Mouse (Mus musculus) liver, embryonic 16.5 days (tissue): ENCODE data around the gene Ggn. TPM values are rescaled to one million over a fixed set of nuclear protein-coding genes. Genes with fewer than 3 reads are reported as not detected.

Experiments
- ATAC-seq: fragments of 200-750 bp; cut with Nextera tagmentation; 2 replicates; pipeline ENCODE4 v1.8.0; 2017; ENCODE audit warnings: low read depth, mild to moderate bottlenecking, moderate number of reproducible peaks, moderate library complexity
- H3K27ac ChIP-seq: fragments of 300-500 bp; sonication (generic); 2 replicates; pipeline ENCODE4 v1.5.1; 2014; ENCODE audit warnings: mild to moderate bottlenecking, low read length
- H3K27me3 ChIP-seq: fragments of 300-500 bp; sonication (generic); 2 replicates; pipeline ENCODE4 v1.6.1; 2014; ENCODE audit warnings: low read depth, low read length, mixed read lengths; ENCODE audit not compliant: control insufficient read depth, insufficient read depth
- H3K36me3 ChIP-seq: fragments of 300-500 bp; sonication (generic); 2 replicates; pipeline ENCODE4 v1.6.1; 2014; ENCODE audit warnings: mild to moderate bottlenecking; ENCODE audit not compliant: control insufficient read depth, insufficient read depth
- H3K4me1 ChIP-seq: fragments of 300-500 bp; sonication (generic); 2 replicates; pipeline ENCODE4 v1.6.1; 2014; ENCODE audit warnings: low read depth, low read length, mixed read lengths; ENCODE audit not compliant: control insufficient read depth
- H3K4me2 ChIP-seq: fragments of 300-500 bp; sonication (generic); 2 replicates; pipeline ENCODE4 v1.6.1; 2014; ENCODE audit warnings: low read depth, low read length, mixed read lengths
- H3K4me3 ChIP-seq: fragments of 300-500 bp; sonication (generic); 2 replicates; pipeline ENCODE4 v1.5.1; 2014; ENCODE audit warnings: low read depth, mild to moderate bottlenecking, low read length
- H3K9ac ChIP-seq: fragments of 300-500 bp; sonication (generic); 2 replicates; pipeline ENCODE4 v1.6.1; 2014; ENCODE audit warnings: low read depth, low read length
- H3K9me3 ChIP-seq: fragments of 300-500 bp; sonication (generic); replicated peaks from 2 replicates; pipeline ENCODE4 v1.6.1; 2016; ENCODE audit warnings: low read length; ENCODE audit not compliant: control insufficient read depth
- WGBS: fragments of 180-500 bp; shearing (Covaris S2); extraction: QIAGEN DNeasy Blood & Tissue Kit; methylation state at CpG from one replicate; pipeline ENCODE4 v1.1.7; 2014; ENCODE audit not compliant: insufficient replicate concordance; 5-methylcytosine and 5-hydroxymethylcytosine counted together
- polyA plus RNA-seq: library from polyadenylated mRNA; unstranded; fragments of >200 nt; fragmentation: Nextera tagmentation; extraction: Ambion mirVana; gene quantifications from 2 replicates; pipeline ENCODE4 v1.2.1, GENCODE M21; 2015

Ggn gene
- polyA plus RNA-seq, 1 experiment from 2014 or later: 0.09 TPM

GRCm38 (mm10) chr7:29169231-29170065 lies 562 bp upstream of the Ggn start:
- Histone ChIP-seq H3K27ac (no peak overlapping the region), H3K4me1 (peaks cover 28% of the 10 kb centered on the region), H3K9me3 (no peaks in the 10 kb centered on the region), H3K4me2 (peak overlapping the region; percentile 76), H3K9ac (no peak overlapping the region), H3K36me3 (peaks cover 6% of the 10 kb centered on the region), H3K27me3 (peaks cover 67% of the 10 kb centered on the region), H3K4me3 (peak overlapping the region; percentile 59)
- 0% methylated on average over 37 of the region's 39 CpGs for WGBS
- peak; percentile 51 for ATAC-seq

- H3K9ac ChIP-seq: peak overlapping the region; percentile 21; the same call in 1 of the 2 replicates
- peaks cover 20% of the 10 kb centered on the region for H3K36me3 ChIP-seq
- peaks cover 28% of the 10 kb centered on the region for H3K4me1 ChIP-seq
- peak overlapping the region; percentile 76 for H3K4me2 ChIP-seq
- no peaks in the 10 kb centered on the region for H3K9me3 ChIP-seq
- H3K27ac ChIP-seq: no peak overlapping the region
- H3K27me3 ChIP-seq: peaks cover 67% of the 10 kb centered on the region
- no peak for ATAC-seq
- under 1% methylated on average over 43 of the region's 43 CpGs for WGBS
- H3K4me3 ChIP-seq: peak overlapping the region; percentile 59
These were observed 948 bp downstream of the Ggn start for GRCm38 (mm10) chr7:29170755-29171561.

- no peak for ATAC-seq
- H3K4me2 ChIP-seq: peak overlapping the region; percentile 76
- peak overlapping the region; percentile 59 for H3K4me3 ChIP-seq
- H3K36me3 ChIP-seq: peaks cover 26% of the 10 kb centered on the region
- H3K27me3 ChIP-seq: peaks cover 67% of the 10 kb centered on the region
- H3K9me3 ChIP-seq: no peaks in the 10 kb centered on the region
- H3K9ac ChIP-seq: peak overlapping the region; percentile 21; the same call in 1 of the 2 replicates
- no peak overlapping the region for H3K27ac ChIP-seq
- 6% methylated on average over 34 of the region's 34 CpGs for WGBS
- peaks cover 28% of the 10 kb centered on the region for H3K4me1 ChIP-seq
These were observed 1.6 kb downstream of the Ggn start for GRCm38 (mm10) chr7:29171562-29172097.

DNA sequence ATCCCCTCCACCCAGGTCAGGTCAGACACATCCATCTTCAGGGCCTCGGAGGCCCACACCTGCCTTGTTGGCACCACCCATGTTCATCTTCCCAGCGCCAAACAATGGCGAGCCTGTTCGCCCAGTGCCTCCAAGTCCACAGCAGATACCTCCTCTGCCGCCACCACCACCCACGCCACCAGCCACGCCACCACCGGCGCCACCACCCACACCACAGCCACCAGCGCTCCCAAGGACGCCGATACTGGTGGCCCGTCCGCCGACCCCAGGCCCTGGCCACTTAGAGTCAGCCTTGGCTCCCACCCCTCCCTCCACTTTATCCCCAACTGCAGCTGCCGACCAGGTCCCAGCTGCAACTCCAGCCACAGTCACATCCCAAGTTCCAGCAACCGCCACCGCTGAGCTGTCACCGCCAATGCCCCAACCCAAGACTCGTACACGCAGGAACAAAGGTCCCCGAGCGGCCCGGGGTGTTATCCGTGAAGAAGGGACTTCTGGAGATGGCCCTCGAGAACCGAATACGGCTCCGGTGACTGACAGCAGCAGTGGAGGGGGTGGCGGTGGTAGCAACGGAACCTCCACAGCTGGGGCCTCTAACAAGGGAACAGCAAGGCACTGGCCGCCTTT lies 2.5 kb downstream of the Ggn start:
- ATAC-seq: no peak
- peaks cover 28% of the 10 kb centered on the region for H3K4me1 ChIP-seq
- H3K9me3 ChIP-seq: no peaks in the 10 kb centered on the region
- peaks cover 63% of the 10 kb centered on the region for H3K27me3 ChIP-seq
- no peak overlapping the region for H3K4me3 ChIP-seq
- 53% methylated on average over 32 of the region's 32 CpGs for WGBS
- no peak overlapping the region for H3K27ac ChIP-seq
- H3K4me2 ChIP-seq: no peak overlapping the region
- H3K9ac ChIP-seq: no peak overlapping the region
- H3K36me3 ChIP-seq: peaks cover 28% of the 10 kb centered on the region

DNA sequence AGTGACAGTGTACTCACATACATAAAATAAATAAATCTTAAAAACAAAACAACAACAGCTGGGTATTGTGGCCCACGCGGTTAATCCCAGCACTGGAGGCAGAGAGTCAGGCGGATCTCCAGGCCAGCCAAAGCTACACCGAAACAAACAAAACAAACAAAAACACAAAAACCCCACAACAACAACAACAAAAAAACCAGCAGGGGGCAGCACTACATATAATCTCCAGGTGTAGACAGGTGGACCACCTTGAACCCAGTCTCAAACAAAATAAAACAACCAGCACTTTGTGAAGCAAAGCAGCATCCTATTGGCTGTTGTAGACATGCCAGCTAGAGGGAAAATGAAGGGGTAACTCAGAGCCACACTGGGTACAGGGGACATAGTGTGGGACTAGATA lies 8.1 kb downstream of the Ggn start:
- Histone ChIP-seq H3K36me3 (peaks cover 28% of the 10 kb centered on the region), H3K4me2 (no peak overlapping the region), H3K4me1 (peaks cover 16% of the 10 kb centered on the region), H3K27me3 (peaks cover 7% of the 10 kb centered on the region; the same call in 1 of the 2 replicates), H3K9me3 (no peaks in the 10 kb centered on the region), H3K4me3 (no peak overlapping the region), H3K27ac (no peak overlapping the region), H3K9ac (no peak overlapping the region)
- WGBS: 89% methylated on average over 4 of the region's 4 CpGs
- no peak for ATAC-seq

GRCm38 (mm10) chr7:29179323-29179722 lies 9.3 kb downstream of the Ggn start:
- H3K27ac ChIP-seq: peak overlapping the region; percentile 45; the same call in 1 of the 2 replicates
- no peaks in the 10 kb centered on the region for H3K27me3 ChIP-seq
- H3K9me3 ChIP-seq: no peaks in the 10 kb centered on the region
- peaks cover 16% of the 10 kb centered on the region for H3K4me1 ChIP-seq
- peaks cover 22% of the 10 kb centered on the region for H3K36me3 ChIP-seq
- peak overlapping the region; percentile 79 for H3K4me3 ChIP-seq
- H3K4me2 ChIP-seq: peak overlapping the region; percentile 80
- peak overlapping the region; percentile 80 for H3K9ac ChIP-seq
- ATAC-seq: no peak
- 14% methylated on average over 7 of the region's 7 CpGs for WGBS

GRCm38 (mm10) chr7:29180077-29180853 lies 10.3 kb downstream of the Ggn start, which contains the start of gene Psmd8:
Gene Psmd8 (minus strand): TSS chr7:29180701.
- peaks cover 14% of the 10 kb centered on the region for H3K36me3 ChIP-seq
- H3K27ac ChIP-seq: peak within 1 kb of the TSS; percentile 77
- no peaks in the 10 kb centered on the region for H3K9me3 ChIP-seq
- H3K27me3 ChIP-seq: no peaks in the 10 kb centered on the region
- peaks cover 16% of the 10 kb centered on the region for H3K4me1 ChIP-seq
- H3K4me2 ChIP-seq: peak within 1 kb of the TSS; percentile 86
- WGBS: under 1% methylated on average over 62 of the region's 62 CpGs
- peak; percentile 96 for ATAC-seq
- peak within 1 kb of the TSS; percentile 80 for H3K9ac ChIP-seq
- H3K4me3 ChIP-seq: peak within 1 kb of the TSS; percentile 79

DNA sequence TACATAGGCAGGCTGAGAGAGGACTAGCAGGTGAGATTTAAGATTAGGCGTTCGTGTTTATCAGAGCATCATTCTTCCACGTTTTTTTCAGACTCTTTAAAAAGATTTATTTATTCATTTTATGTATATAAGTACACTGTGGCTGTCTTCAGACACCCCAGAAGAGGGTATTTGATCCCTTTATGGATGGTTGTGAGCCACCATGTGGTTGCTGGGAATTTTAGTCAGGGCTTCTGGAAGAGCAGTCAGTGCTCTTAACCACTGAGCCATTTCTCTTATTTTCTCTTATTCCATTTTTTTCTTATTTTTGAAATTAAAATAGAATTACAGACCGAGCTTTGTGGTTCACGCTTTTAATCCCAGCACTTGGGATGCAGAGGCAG lies 10.8 kb downstream of the Ggn start:
- 44% methylated on average over 5 of the region's 5 CpGs for WGBS
- no peaks in the 10 kb centered on the region for H3K27me3 ChIP-seq
- H3K27ac ChIP-seq: peak overlapping the region; percentile 77

More for the DNA sequence above, 10.8 kb downstream of the Ggn start:
- Histone ChIP-seq H3K4me2 (peak overlapping the region; percentile 86), H3K4me1 (peaks cover 16% of the 10 kb centered on the region), H3K9ac (peak overlapping the region; percentile 51), H3K36me3 (peaks cover 9% of the 10 kb centered on the region), H3K4me3 (peak overlapping the region; percentile 79), H3K9me3 (no peaks in the 10 kb centered on the region)
- no peak for ATAC-seq
